Mouse (Mus musculus) left cerebral cortex, adult 9 months (tissue): ENCODE measurements at regions not wholly inside any gene's neighbourhood (a gene's known extent, or its start where the extent isn't known, plus 50 kb on each side); places are given as distances from the start of the nearest gene placed in this dataset.
"Not testable (repeated sequence)": the region's sequence is repeated elsewhere in the genome, so short reads cannot be mapped to it uniquely, and the experiment has no call there.

Source experiments
- DNase-seq, 2 experiments: peaks; one replicate each; pipeline ENCODE4 v3.0.0; 2022; ENCODE audit warnings: low spot score in 2 of 2

GRCm38 (mm10) chr11:13978524-13978923, 620.6 kb upstream of the Pom121l12 start:
- DNase-seq, result no peak

GRCm38 (mm10) chr11:14016637-14017036, 582.4 kb upstream of the Pom121l12 start:
- peak in 1 of 2 experiments; percentile 4 for DNase-seq

- no peak for DNase-seq
Observed at GRCm38 (mm10) chr11:14031412-14032122, 567.5 kb upstream of the Pom121l12 start.

- DNase-seq, result not testable (repeated sequence)
Observed at GRCm38 (mm10) chr11:14032498-14032897, 566.6 kb upstream of the Pom121l12 start.

- no peak for DNase-seq
Observed at GRCm38 (mm10) chr11:14059118-14059517, 540.0 kb upstream of the Pom121l12 start.

- DNase-seq, result no peak
Observed at GRCm38 (mm10) chr11:14072104-14072503, 527.0 kb upstream of the Pom121l12 start.

GRCm38 (mm10) chr11:14072570-14072969, 526.5 kb upstream of the Pom121l12 start:
- no peak for DNase-seq
